Mouse (Mus musculus) MEL (cell line): ENCODE data around the gene Sppl3.

Source experiments
- CTCF ChIP-seq, 3 experiments: IDR thresholded peaks in 2 of 3; conservative IDR thresholded peaks in 1 of 3; 2 replicates each; pipeline ENCODE4 v1.5.1; 2011 to 2012; ENCODE audit warnings: low read length in 3 of 3, low read depth in 2 of 3, mild to moderate bottlenecking in 2 of 3, improper control_type of control experiment in 1 of 3, inconsistent platforms in 1 of 3, mixed read lengths in 1 of 3, moderate library complexity in 1 of 3; ENCODE audit not compliant: control insufficient read depth in 1 of 3, insufficient read depth in 1 of 3, poor library complexity in 1 of 3, severe bottlenecking in 1 of 3
- ETS1 ChIP-seq: IDR thresholded peaks from 2 replicates; pipeline ENCODE4 v1.6.1; 2012; ENCODE audit warnings: low read depth, mild to moderate bottlenecking, inconsistent platforms, low read length, improper control_type of control experiment, moderate library complexity
- MAFK ChIP-seq: IDR thresholded peaks from 2 replicates; pipeline ENCODE4 v1.6.1; 2011; ENCODE audit warnings: low read depth, mild to moderate bottlenecking, low read length, improper control_type of control experiment, borderline replicate concordance

DNA sequence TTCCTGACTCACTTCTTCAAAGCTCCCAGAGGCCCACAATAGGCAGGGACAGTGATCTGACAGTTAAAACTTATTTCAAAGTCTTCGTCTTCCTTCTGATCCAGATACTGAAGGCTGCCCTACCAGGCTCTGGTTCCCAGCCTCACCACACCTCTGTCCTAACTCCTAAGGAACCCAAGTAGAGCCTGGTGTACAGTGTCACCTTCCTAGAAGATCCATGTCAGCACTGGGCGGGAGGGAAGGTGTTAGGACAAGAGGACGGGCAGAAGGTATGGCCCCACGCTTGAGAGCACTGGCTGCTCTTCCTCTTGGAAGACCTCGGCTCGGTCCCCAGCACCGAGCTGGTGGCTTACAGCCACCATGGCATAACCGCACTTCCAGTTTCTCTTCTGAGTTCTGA lies 137.4 kb downstream of the Sppl3 start:
- TF ChIP-seq ETS1 = no peak
- TF ChIP-seq CTCF (IDR thresholded peaks at IDR 0.05 in 2 of 3, conservative IDR thresholded peaks at IDR 0.05 in 1 of 3; ENCODE audit: control insufficient read depth in 1 of 3, insufficient read depth in 1 of 3, low read depth in 2 of 3, low read length in 3 of 3, poor library complexity in 1 of 3, severe bottlenecking in 1 of 3) = no peak
- no peak for TF ChIP-seq MAFK
